Mouse (Mus musculus) bone marrow, adult 2 months (tissue): Measurements from ENCODE around the gene Edem2.

Experiments
- CTCF ChIP-seq: fragments of 200-500 bp; IDR thresholded peaks from 2 replicates; pipeline ENCODE4 v1.5.1; 2011; ENCODE audit warnings: low read length, control low read depth; ENCODE audit not compliant: control insufficient read depth, insufficient read depth
- POLR2A ChIP-seq: fragments of 200-500 bp; IDR thresholded peaks from 2 replicates; pipeline ENCODE4 v1.6.1; 2011; ENCODE audit warnings: low read depth, mild to moderate bottlenecking, control low read depth, low read length, borderline replicate concordance; ENCODE audit not compliant: control insufficient read depth

- TF ChIP-seq CTCF (no peak), POLR2A (no peak)
Observed at GRCm38 (mm10) chr2:155691336-155691722, 37.9 kb downstream of the Edem2 start.
